Comparison of ENCODE assay signal across 8 mouse cellular contexts in genomic region chr1:127827325-127827724, GRCm38 (mm10). TPM values are rescaled to one million over a fixed set of nuclear protein-coding genes. Genes with fewer than 3 reads are reported as not detected.
A peak's percentile ranks its signal among the peaks of the same experiment; 100 is the strongest.
DNase-seq lines count a peak whose midpoint lies in the region; ATAC-seq and TF ChIP-seq lines count a peak whose summit lies in the region.

No protein-coding gene starts in this region.

- H3K4me1 ChIP-seq in neural tube, embryonic 15.5 days, result no peaks in the 10 kb centered on the region

- no peak overlapping the region for H3K4me2 ChIP-seq in neural tube, embryonic 15.5 days

- WGBS in neural tube, embryonic 15.5 days, result 19% methylated on average over 2 of the region's 2 CpGs

- peak; percentile 35 for DNase-seq in adrenal gland, postnatal 10 days
- DNase-seq in adrenal gland, adult 2 months, result no peak
- DNase-seq in layer of hippocampus, adult 2 months (ENCODE audit: low spot score in 2 of 2), result peak in 1 of 2 experiments; percentile 56
- DNase-seq in layer of hippocampus, postnatal 36 days, result no peak
- DNase-seq in NIH3T3 (ENCODE audit: low read depth), result peak; percentile 88
- peak; percentile 14 for DNase-seq in fat pad, adult 2 months (ENCODE audit: extremely low read depth, low read depth, low spot score)
- peak; percentile 71 for DNase-seq in lung, postnatal 36 days

- no peak for ATAC-seq in neural tube, embryonic 15.5 days (ENCODE audit: low FRiP score)

- H3K27ac ChIP-seq in layer of hippocampus, adult 2 months, result no peak overlapping the region
- no peak overlapping the region for H3K27ac ChIP-seq in neural tube, embryonic 15.5 days (replicated peaks)

- no peaks in the 10 kb centered on the region for H3K27me3 ChIP-seq in neural tube, embryonic 15.5 days (replicated peaks)

- no peaks in the 10 kb centered on the region for H3K9me3 ChIP-seq in neural tube, embryonic 15.5 days (replicated peaks)

- TF ChIP-seq CTCF in layer of hippocampus, adult 2 months (conservative IDR thresholded peaks at IDR 0.05), result peak; percentile 88

- H3K36me3 ChIP-seq in neural tube, embryonic 15.5 days, result no peaks in the 10 kb centered on the region

- no peak overlapping the region for H3K9ac ChIP-seq in neural tube, embryonic 15.5 days (replicated peaks)

- no peak overlapping the region for H3K4me3 ChIP-seq in layer of hippocampus, adult 2 months
- no peak overlapping the region for H3K4me3 ChIP-seq in neural tube, embryonic 15.5 days (replicated peaks)

RNA-seq across cellular contexts. Expression of gene Map3k19, which starts 27.5 kb away (rescaled TPM):
- total RNA-seq in adrenal gland, postnatal 10 days (2021), result under 1 TPM; 0.09 to 0.12 TPM
- total RNA-seq in adrenal gland, adult 2 months (2021), result under 1 TPM; 0.12 to 0.17 TPM
- polyA plus RNA-seq in adrenal gland, adult 2 months (2012; rRNA removed), result 0.08 TPM in 1 of 2 replicates, not detected in the other
- 1 to 10 TPM; 5.6 to 6.8 TPM for total RNA-seq in layer of hippocampus, adult 2 months (2021)
- 1 to 10 TPM; 6.1 to 7.1 TPM for total RNA-seq in layer of hippocampus, postnatal 36 days (2021)
- polyA plus RNA-seq in neural tube, embryonic 15.5 days (2015; fragmentation: Nextera tagmentation; extraction: Ambion mirVana), result 0.68 and 0.97 TPM in 2 replicates

RNA-seq across cellular contexts. Expression of gene Rab3gap1, which starts 41.2 kb away (rescaled TPM):
- total RNA-seq in adrenal gland, postnatal 10 days (2021), result 10 to 100 TPM; 39.5 to 41.1 TPM
- 10 to 100 TPM; 44.6 to 48.8 TPM for total RNA-seq in adrenal gland, adult 2 months (2021)
- 27.2 and 31.7 TPM in 2 replicates for polyA plus RNA-seq in adrenal gland, adult 2 months (2012; rRNA removed)
- 10 to 100 TPM; 70.6 to 72.5 TPM for total RNA-seq in layer of hippocampus, adult 2 months (2021)
- 10 to 100 TPM; 68.5 to 69.1 TPM for total RNA-seq in layer of hippocampus, postnatal 36 days (2021)
- 21.5 and 22.5 TPM in 2 replicates for polyA plus RNA-seq in neural tube, embryonic 15.5 days (2015; fragmentation: Nextera tagmentation; extraction: Ambion mirVana)

RNA-seq across cellular contexts. Expression of gene Ccnt2, which starts 53.4 kb away (rescaled TPM):
- total RNA-seq in adrenal gland, postnatal 10 days (2021), result 10 to 100 TPM; 35.5 to 48.1 TPM
- 10 to 100 TPM; 30.9 to 47.7 TPM for total RNA-seq in adrenal gland, adult 2 months (2021)
- polyA plus RNA-seq in adrenal gland, adult 2 months (2012; rRNA removed), result 8.9 and 9.4 TPM in 2 replicates
- total RNA-seq in layer of hippocampus, adult 2 months (2021), result 10 to 100 TPM; 64.8 to 76.0 TPM
- 10 to 100 TPM; 65.2 to 76.8 TPM for total RNA-seq in layer of hippocampus, postnatal 36 days (2021)
- 91.1 and 99.3 TPM in 2 replicates for polyA plus RNA-seq in neural tube, embryonic 15.5 days (2015; fragmentation: Nextera tagmentation; extraction: Ambion mirVana)

Comparison
In these comparisons a context has a peak if more than half of its experiments do, and no peak if none do; other contexts are left out.
1. DNase-seq: peak in adrenal gland, postnatal 10 days (single experiment), NIH3T3 (single experiment), fat pad, adult 2 months (single experiment) and lung, postnatal 36 days (single experiment); none in adrenal gland, adult 2 months (single experiment) and layer of hippocampus, postnatal 36 days (0 of 2).
2. RNA of gene Map3k19, which starts 27.5 kb away (total RNA-seq): 6.1 to 7.1 TPM in layer of hippocampus, postnatal 36 days and 5.6 to 6.8 TPM in layer of hippocampus, adult 2 months; 0.12 to 0.17 TPM in adrenal gland, adult 2 months and 0.09 to 0.12 TPM in adrenal gland, postnatal 10 days; every median in the first group is over 4 times any median in the second.